Mouse (Mus musculus) left cerebral cortex, postnatal 4 days (tissue): ENCODE measurements around the gene Mipep. TPM values are rescaled to one million over a fixed set of nuclear protein-coding genes. Genes with fewer than 3 reads are reported as not detected.

Experiments
- DNase-seq: peaks from one replicate; pipeline ENCODE4 v3.0.0-alpha.2; 2022
- intact Hi-C: fragments of 180-260 bp; cut with DNase I; formaldehyde crosslinking; loops from one replicate; pipeline ENCODE4 v1.15.1; 2025
- total RNA-seq, 2 experiments: library from RNA; stranded (reverse); gene quantifications; 2 replicates each; pipeline ENCODE4 v1.2.3; 2021

Mipep gene
- total RNA-seq, 2 experiments from 2014 or later, result 23.3 to 25.3 TPM

- intact Hi-C loops, result no loop called here
- no peak for DNase-seq
Measured at GRCm38 (mm10) chr14:60935705-60936104, 151.3 kb downstream of the Mipep start.

GRCm38 (mm10) chr14:60937481-60938039 is 153.2 kb downstream of the Mipep start:
- intact Hi-C loops, result no loop called here

More at GRCm38 (mm10) chr14:60937481-60938039, 153.2 kb downstream of the Mipep start:
- no peak for DNase-seq

Other genes with a start within 250 kb of the Mipep start
- 10 to 100 TPM; 19.2 to 22.3 TPM for gene Spata13, start 150.6 kb upstream of the Mipep start, total RNA-seq
- under 1 TPM in 1 of 2 experiments, not detected in 1; 0.20 TPM for gene C1qtnf9, start 16.4 kb upstream of the Mipep start, total RNA-seq